Mouse (Mus musculus) midbrain, embryonic 10.5 days (tissue): ENCODE measurements at regions not wholly inside any gene's neighbourhood (a gene's known extent, or its start where the extent isn't known, plus 50 kb on each side); places are given as distances from the start of the nearest gene placed in this dataset.

Experiments used
- DNase-seq: peaks from one replicate; pipeline ENCODE4 v3.0.0-alpha.2; 2017; ENCODE audit warnings: low spot score
- H3K27ac ChIP-seq: fragments of 300-500 bp; sonication (generic); replicated peaks from 2 replicates; pipeline ENCODE4 v1.5.1; 2016; ENCODE audit warnings: mild to moderate bottlenecking
- H3K27me3 ChIP-seq: fragments of 300-500 bp; sonication (generic); 2 replicates; pipeline ENCODE4 v1.6.1; 2016; ENCODE audit warnings: low read depth, mild to moderate bottlenecking; ENCODE audit not compliant: poor library complexity, severe bottlenecking
- H3K36me3 ChIP-seq: fragments of 300-500 bp; sonication (generic); 2 replicates; pipeline ENCODE4 v1.6.1; 2016; ENCODE audit warnings: mild to moderate bottlenecking, moderate library complexity
- H3K4me1 ChIP-seq: fragments of 300-500 bp; sonication (generic); 2 replicates; pipeline ENCODE4 v1.6.1; 2016
- H3K4me3 ChIP-seq: fragments of 300-500 bp; sonication (generic); 2 replicates; pipeline ENCODE4 v1.5.1; 2016; ENCODE audit warnings: mild to moderate bottlenecking, moderate library complexity
- H3K9me3 ChIP-seq: fragments of 300-500 bp; sonication (generic); replicated peaks from 2 replicates; pipeline ENCODE4 v1.6.1; 2016; ENCODE audit warnings: mild to moderate bottlenecking
- WGBS: fragments of 180-500 bp; shearing (Covaris S2); methylation state at CpG from one replicate; pipeline ENCODE4 v1.1.7; 2016; 5-methylcytosine and 5-hydroxymethylcytosine counted together

- Histone ChIP-seq H3K27me3 (no peaks in the 10 kb centered on the region), H3K4me3 (no peak overlapping the region), H3K9me3 (no peaks in the 10 kb centered on the region), H3K27ac (no peak overlapping the region), H3K36me3 (no peaks in the 10 kb centered on the region), H3K4me1 (no peaks in the 10 kb centered on the region)
- WGBS, result 69% methylated on average over 3 of the region's 3 CpGs
- DNase-seq, result no peak
Measured at GRCm38 (mm10) chr1:121842381-121843075, 274.7 kb upstream of the Ddx18 start.

DNA sequence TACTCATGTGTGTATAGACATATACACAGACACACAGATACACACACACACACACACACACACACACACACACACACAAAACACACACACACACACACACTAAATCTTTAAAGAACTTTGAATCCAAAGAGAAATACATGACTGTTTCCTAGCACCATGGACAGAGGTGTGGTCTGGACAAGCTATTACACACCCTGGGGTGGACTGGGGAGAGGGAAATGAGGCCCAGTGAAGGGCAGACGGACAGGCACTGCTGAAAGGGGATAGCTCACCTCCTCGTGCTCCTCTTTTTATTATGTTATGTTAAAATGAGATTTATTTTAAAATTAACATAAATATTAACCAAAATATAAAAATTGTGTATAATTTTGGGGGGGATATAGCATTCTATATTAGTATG lies 265.8 kb upstream of the Ddx18 start:
- no peaks in the 10 kb centered on the region for H3K36me3 ChIP-seq
- WGBS, result 49% methylated on average over 2 of the region's 2 CpGs
- no peaks in the 10 kb centered on the region for H3K27me3 ChIP-seq
- H3K9me3 ChIP-seq, result no peaks in the 10 kb centered on the region
- no peaks in the 10 kb centered on the region for H3K4me1 ChIP-seq
- DNase-seq, result no peak
- no peak overlapping the region for H3K4me3 ChIP-seq
- H3K27ac ChIP-seq, result no peak overlapping the region

DNA sequence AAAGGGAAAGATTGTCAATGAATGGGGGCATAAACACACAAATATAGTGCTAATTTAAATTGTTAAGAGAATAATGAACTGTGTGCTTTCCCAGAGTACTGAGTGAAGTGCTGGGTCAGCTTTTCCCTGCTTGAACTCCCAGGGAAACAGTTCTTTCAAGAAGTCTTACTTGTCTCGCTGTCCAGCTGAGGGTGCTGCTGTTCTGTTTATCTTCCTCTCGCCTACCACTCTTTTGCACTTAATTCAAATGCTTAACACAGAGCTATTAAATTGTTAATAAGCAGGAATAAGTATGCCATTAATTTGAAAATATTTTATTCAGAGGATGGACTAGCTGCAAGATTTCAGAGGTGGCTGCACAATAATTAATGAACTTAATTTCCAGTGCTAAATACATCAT lies 262.5 kb upstream of the Ddx18 start:
- no peaks in the 10 kb centered on the region for H3K9me3 ChIP-seq
- 66% methylated on average over 2 of the region's 2 CpGs for WGBS
- H3K27ac ChIP-seq, result no peak overlapping the region
- H3K36me3 ChIP-seq, result no peaks in the 10 kb centered on the region
- no peak overlapping the region for H3K4me3 ChIP-seq
- no peaks in the 10 kb centered on the region for H3K4me1 ChIP-seq
- no peak for DNase-seq
- no peaks in the 10 kb centered on the region for H3K27me3 ChIP-seq

GRCm38 (mm10) chr1:121822950-121823349 lies 255.2 kb upstream of the Ddx18 start:
- DNase-seq, result no peak
- Histone ChIP-seq H3K36me3 (no peaks in the 10 kb centered on the region), H3K9me3 (no peaks in the 10 kb centered on the region), H3K27ac (no peak overlapping the region), H3K4me1 (no peaks in the 10 kb centered on the region), H3K4me3 (no peak overlapping the region), H3K27me3 (no peaks in the 10 kb centered on the region)
- 91% methylated on average over 4 of the region's 4 CpGs for WGBS

GRCm38 (mm10) chr1:121803338-121803737 lies 235.5 kb upstream of the Ddx18 start:
- no peak for DNase-seq
- Histone ChIP-seq H3K9me3 (no peaks in the 10 kb centered on the region), H3K4me3 (no peak overlapping the region), H3K36me3 (no peaks in the 10 kb centered on the region), H3K27ac (no peak overlapping the region), H3K4me1 (no peaks in the 10 kb centered on the region), H3K27me3 (no peaks in the 10 kb centered on the region)
- whole genome bisulfite sequencing, result 73% methylated on average over 2 of the region's 2 CpGs

- no peaks in the 10 kb centered on the region for H3K9me3 ChIP-seq
- no peak overlapping the region for H3K4me3 ChIP-seq
- no peaks in the 10 kb centered on the region for H3K36me3 ChIP-seq
- H3K4me1 ChIP-seq, result no peaks in the 10 kb centered on the region
- no peak for DNase-seq
- H3K27me3 ChIP-seq, result no peaks in the 10 kb centered on the region
- WGBS, result 93% methylated on average over 4 of the region's 4 CpGs
- no peak overlapping the region for H3K27ac ChIP-seq
Measured at GRCm38 (mm10) chr1:121802476-121802875, 234.7 kb upstream of the Ddx18 start.

- H3K36me3 ChIP-seq, result no peaks in the 10 kb centered on the region
- no peak overlapping the region for H3K27ac ChIP-seq
- H3K27me3 ChIP-seq, result no peaks in the 10 kb centered on the region
- no peak overlapping the region for H3K4me3 ChIP-seq
- no peaks in the 10 kb centered on the region for H3K4me1 ChIP-seq
- no peaks in the 10 kb centered on the region for H3K9me3 ChIP-seq
- 89% methylated on average over 12 of the region's 12 CpGs for WGBS
- DNase-seq, result no peak
Measured at GRCm38 (mm10) chr1:121798502-121798901, 230.7 kb upstream of the Ddx18 start.

- peak; percentile 14 for DNase-seq
- Histone ChIP-seq H3K4me1 (no peaks in the 10 kb centered on the region), H3K27me3 (no peaks in the 10 kb centered on the region), H3K36me3 (no peaks in the 10 kb centered on the region), H3K9me3 (no peaks in the 10 kb centered on the region), H3K27ac (no peak overlapping the region), H3K4me3 (no peak overlapping the region)
- WGBS, result 75% methylated on average over 11 of the region's 11 CpGs
Measured at GRCm38 (mm10) chr1:121795024-121795786, 227.4 kb upstream of the Ddx18 start.

- Histone ChIP-seq H3K4me3 (no peak overlapping the region), H3K4me1 (no peaks in the 10 kb centered on the region), H3K9me3 (no peaks in the 10 kb centered on the region), H3K36me3 (no peaks in the 10 kb centered on the region), H3K27ac (no peak overlapping the region), H3K27me3 (no peaks in the 10 kb centered on the region)
- DNase-seq, result no peak
- WGBS, result 65% methylated on average over 3 of the region's 3 CpGs
Measured at GRCm38 (mm10) chr1:121785631-121786030, 217.8 kb upstream of the Ddx18 start.

- Histone ChIP-seq H3K4me1 (peaks cover 5% of the 10 kb centered on the region; the same call in 1 of the 2 replicates), H3K36me3 (no peaks in the 10 kb centered on the region), H3K9me3 (no peaks in the 10 kb centered on the region), H3K4me3 (no peak overlapping the region), H3K27ac (no peak overlapping the region), H3K27me3 (no peaks in the 10 kb centered on the region)
- WGBS, result 98% methylated on average over 2 of the region's 2 CpGs
- DNase-seq, result no peak
Measured at GRCm38 (mm10) chr1:121773988-121774387, 206.2 kb upstream of the Ddx18 start.

DNA sequence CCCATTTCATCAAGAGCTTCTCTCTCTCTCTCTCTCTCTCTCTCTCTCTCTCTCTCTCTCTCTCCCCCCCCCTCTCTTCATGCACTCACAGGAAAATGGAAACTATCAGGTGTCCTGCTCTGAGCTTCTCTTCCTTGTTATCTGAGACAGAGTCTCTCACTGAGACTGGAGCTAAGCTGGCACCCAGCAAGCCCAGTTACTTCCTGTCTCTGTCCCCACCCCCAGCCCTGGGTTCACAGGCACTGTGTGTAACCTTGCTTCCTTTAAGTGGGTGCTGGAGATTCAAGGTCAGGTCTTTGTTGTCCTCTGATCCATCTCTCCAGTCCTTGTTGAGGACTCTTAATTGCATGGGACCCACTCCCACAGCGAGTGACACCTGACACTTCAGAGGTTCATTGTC lies 203.7 kb upstream of the Ddx18 start:
- H3K4me1 ChIP-seq, result peaks cover 5% of the 10 kb centered on the region; the same call in 1 of the 2 replicates
- no peak overlapping the region for H3K4me3 ChIP-seq
- WGBS, result 71% methylated on average over 1 of the region's 1 CpGs
- H3K27ac ChIP-seq, result no peak overlapping the region
- H3K27me3 ChIP-seq, result no peaks in the 10 kb centered on the region
- DNase-seq, result no peak
- H3K36me3 ChIP-seq, result no peaks in the 10 kb centered on the region
- no peaks in the 10 kb centered on the region for H3K9me3 ChIP-seq

DNA sequence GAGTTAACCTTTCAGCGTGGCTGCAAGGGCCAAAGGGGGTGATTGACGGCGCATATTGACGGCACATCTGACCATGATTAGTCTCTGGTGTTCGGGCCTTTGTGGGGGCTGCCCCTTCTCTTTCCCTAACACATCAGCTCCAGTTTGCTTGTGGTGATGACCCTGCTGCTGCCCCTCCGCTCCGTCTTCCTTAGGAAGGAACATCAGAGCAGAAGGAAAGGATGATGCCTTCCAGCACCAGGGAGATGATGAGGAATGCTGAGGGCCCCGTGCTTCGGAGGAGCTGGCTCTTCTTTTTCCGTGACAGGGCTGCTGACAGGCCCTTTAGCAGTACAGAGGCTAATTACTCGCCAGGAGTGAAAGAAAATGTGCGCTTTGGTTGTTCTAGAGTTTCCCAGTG lies 203.1 kb upstream of the Ddx18 start:
- no peaks in the 10 kb centered on the region for H3K36me3 ChIP-seq
- peak; percentile 16 for DNase-seq
- WGBS, result 63% methylated on average over 12 of the region's 12 CpGs
- H3K27ac ChIP-seq, result no peak overlapping the region
- H3K27me3 ChIP-seq, result no peaks in the 10 kb centered on the region
- H3K4me3 ChIP-seq, result no peak overlapping the region
- H3K9me3 ChIP-seq, result no peaks in the 10 kb centered on the region
- H3K4me1 ChIP-seq, result peaks cover 5% of the 10 kb centered on the region; the same call in 1 of the 2 replicates

DNA sequence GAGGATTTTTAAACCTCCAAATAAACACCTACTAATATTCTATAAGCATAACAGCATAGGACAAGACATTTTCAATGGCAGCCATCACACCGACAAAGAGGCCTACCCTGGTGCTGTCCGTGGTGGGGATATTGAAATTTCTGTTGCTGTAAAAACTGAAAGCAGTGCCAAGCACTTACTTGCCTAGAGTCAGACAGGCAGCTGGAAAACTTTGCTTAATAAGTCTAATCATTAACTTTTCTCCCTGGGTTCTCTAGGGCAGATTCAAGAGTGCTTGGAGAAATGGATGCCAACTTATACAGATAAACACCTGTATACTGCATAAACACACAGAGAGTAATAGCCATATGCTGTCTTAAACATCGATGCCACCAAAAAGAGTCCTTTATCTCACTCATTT lies 192.3 kb upstream of the Ddx18 start:
- WGBS, result 88% methylated on average over 3 of the region's 3 CpGs
- no peak overlapping the region for H3K4me3 ChIP-seq
- H3K9me3 ChIP-seq, result no peaks in the 10 kb centered on the region
- H3K27ac ChIP-seq, result no peak overlapping the region
- no peaks in the 10 kb centered on the region for H3K36me3 ChIP-seq
- no peaks in the 10 kb centered on the region for H3K27me3 ChIP-seq
- H3K4me1 ChIP-seq, result no peaks in the 10 kb centered on the region
- DNase-seq, result no peak
